Mouse (Mus musculus): Measurements from ENCODE around the gene Lzts2. TPM values are rescaled to one million over a fixed set of nuclear protein-coding genes. Genes with fewer than 3 reads are reported as not detected.

Lzts2 gene
- total and polyA plus RNA-seq, 2 experiments from 2014 or later = 17.0 to 44.7 TPM

GRCm38 (mm10) chr19:44983366-44983765, 30.8 kb upstream of the Lzts2 start:
- Histone ChIP-seq H3K9me3 (ENCODE audit: low read length) (no peaks in the 10 kb centered on the region), H3K4me3 (ENCODE audit: low read length) (no peak overlapping the region), H3K27me3 (ENCODE audit: insufficient read depth, low read length) (no peaks in the 10 kb centered on the region), H3K4me2 (ENCODE audit: low read depth, low read length) (no peak overlapping the region), H3K36me3 (ENCODE audit: insufficient read depth, low read length) (peaks cover 23% of the 10 kb centered on the region; the same call in 1 of the 2 replicates), H3K9ac (replicated peaks; ENCODE audit: low read length) (no peak overlapping the region), H3K27ac (no peak overlapping the region), H3K4me1 (ENCODE audit: insufficient read depth, low read length) (no peaks in the 10 kb centered on the region)
- TF ChIP-seq CTCF (IDR thresholded peaks at IDR 0.05; ENCODE audit: low read depth) = no peak
- ATAC-seq (no peak), DNase-seq (ENCODE audit: low spot score) (no peak)
- 88% methylated on average over 6 of the region's 6 CpGs for WGBS

GRCm38 (mm10) chr19:44984420-44984819, 29.8 kb upstream of the Lzts2 start:
- 95% methylated on average over 4 of the region's 4 CpGs for WGBS
- no peak for DNase-seq (ENCODE audit: low spot score)
- Histone ChIP-seq H3K9me3 (ENCODE audit: low read length) (no peaks in the 10 kb centered on the region), H3K9ac (replicated peaks; ENCODE audit: low read length) (no peak overlapping the region), H3K27me3 (ENCODE audit: insufficient read depth, low read length) (no peaks in the 10 kb centered on the region), H3K27ac (no peak overlapping the region), H3K4me3 (ENCODE audit: low read length) (no peak overlapping the region), H3K4me1 (ENCODE audit: insufficient read depth, low read length) (no peaks in the 10 kb centered on the region), H3K36me3 (ENCODE audit: insufficient read depth, low read length) (peaks cover 20% of the 10 kb centered on the region; the same call in 1 of the 2 replicates), H3K4me2 (ENCODE audit: low read depth, low read length) (no peak overlapping the region)
- no peak for TF ChIP-seq CTCF (IDR thresholded peaks at IDR 0.05; ENCODE audit: low read depth)
- no peak for ATAC-seq

GRCm38 (mm10) chr19:44985159-44985988, 28.8 kb upstream of the Lzts2 start:
- no peak overlapping the region for H3K27ac ChIP-seq
- no peak overlapping the region for H3K9ac ChIP-seq (replicated peaks; ENCODE audit: low read length)
- ATAC-seq (no peak), DNase-seq (ENCODE audit: low spot score) (no peak)
- H3K4me2 ChIP-seq (ENCODE audit: low read depth, low read length) = no peak overlapping the region
- no peaks in the 10 kb centered on the region for H3K9me3 ChIP-seq (ENCODE audit: low read length)
- peaks cover 13% of the 10 kb centered on the region; the same call in 1 of the 2 replicates for H3K36me3 ChIP-seq (ENCODE audit: insufficient read depth, low read length)
- H3K4me1 ChIP-seq (ENCODE audit: insufficient read depth, low read length) = 0 out of 2 replicates have a peak, but pooled peaks cover 2% of the 10 kb centered on the region
- TF ChIP-seq CTCF (IDR thresholded peaks at IDR 0.05; ENCODE audit: low read depth) = no peak
- no peak overlapping the region for H3K4me3 ChIP-seq (ENCODE audit: low read length)
- no peaks in the 10 kb centered on the region for H3K27me3 ChIP-seq (ENCODE audit: insufficient read depth, low read length)
- WGBS = 67% methylated on average over 5 of the region's 5 CpGs

GRCm38 (mm10) chr19:44987004-44987403, 27.2 kb upstream of the Lzts2 start:
- Histone ChIP-seq H3K9me3 (ENCODE audit: low read length) (no peaks in the 10 kb centered on the region), H3K27ac (no peak overlapping the region), H3K9ac (replicated peaks; ENCODE audit: low read length) (no peak overlapping the region), H3K27me3 (ENCODE audit: insufficient read depth, low read length) (no peaks in the 10 kb centered on the region), H3K36me3 (ENCODE audit: insufficient read depth, low read length) (no peaks in the 10 kb centered on the region; the same call in 1 of the 2 replicates), H3K4me3 (ENCODE audit: low read length) (no peak overlapping the region), H3K4me1 (ENCODE audit: insufficient read depth, low read length) (0 out of 2 replicates have a peak, but pooled peaks cover 2% of the 10 kb centered on the region), H3K4me2 (ENCODE audit: low read depth, low read length) (no peak overlapping the region)
- ATAC-seq (no peak), DNase-seq (ENCODE audit: low spot score) (no peak)
- WGBS = 71% methylated on average over 6 of the region's 6 CpGs
- TF ChIP-seq CTCF (IDR thresholded peaks at IDR 0.05; ENCODE audit: low read depth) = no peak

GRCm38 (mm10) chr19:44987851-44988250, 26.4 kb upstream of the Lzts2 start:
- 62% methylated on average over 6 of the region's 6 CpGs for WGBS

GRCm38 (mm10) chr19:44988321-44988720, 25.9 kb upstream of the Lzts2 start:
- Histone ChIP-seq H3K4me3 (ENCODE audit: low read length) (peak overlapping the region; percentile 84), H3K4me1 (ENCODE audit: insufficient read depth, low read length) (0 out of 2 replicates have a peak, but pooled peaks cover 2% of the 10 kb centered on the region), H3K9ac (replicated peaks; ENCODE audit: low read length) (peak overlapping the region; percentile 94), H3K9me3 (ENCODE audit: low read length) (no peaks in the 10 kb centered on the region), H3K36me3 (ENCODE audit: insufficient read depth, low read length) (no peaks in the 10 kb centered on the region), H3K4me2 (ENCODE audit: low read depth, low read length) (peak overlapping the region; percentile 93), H3K27me3 (ENCODE audit: insufficient read depth, low read length) (no peaks in the 10 kb centered on the region), H3K27ac (peak overlapping the region; percentile 82; the same call in 1 of the 2 replicates)
- DNase-seq (ENCODE audit: low spot score) (no peak), ATAC-seq (no peak)
- 32% methylated on average over 9 of the region's 9 CpGs for WGBS
- TF ChIP-seq CTCF (IDR thresholded peaks at IDR 0.05; ENCODE audit: low read depth) = no peak

More at GRCm38 (mm10) chr19:44987851-44988250, 26.4 kb upstream of the Lzts2 start:
- Histone ChIP-seq H3K4me1 (ENCODE audit: insufficient read depth, low read length) (0 out of 2 replicates have a peak, but pooled peaks cover 2% of the 10 kb centered on the region), H3K9me3 (ENCODE audit: low read length) (no peaks in the 10 kb centered on the region), H3K4me2 (ENCODE audit: low read depth, low read length) (no peak overlapping the region), H3K4me3 (ENCODE audit: low read length) (no peak overlapping the region), H3K27me3 (ENCODE audit: insufficient read depth, low read length) (no peaks in the 10 kb centered on the region), H3K9ac (replicated peaks; ENCODE audit: low read length) (no peak overlapping the region), H3K36me3 (ENCODE audit: insufficient read depth, low read length) (no peaks in the 10 kb centered on the region), H3K27ac (no peak overlapping the region)
- TF ChIP-seq CTCF (IDR thresholded peaks at IDR 0.05; ENCODE audit: low read depth) = no peak
- DNase-seq (ENCODE audit: low spot score) (no peak), ATAC-seq (no peak)

Data from hindbrain, postnatal 0 days (tissue).